Mouse (Mus musculus) naive thymus-derived CD4-positive, alpha-beta T cell, adult 2 months (primary cell): Measurements from ENCODE around the gene Myoz1.
"Not testable (repeated sequence)": the region's sequence is repeated elsewhere in the genome, so short reads cannot be mapped to it uniquely, and the experiment has no call there.

Experiments
- DNase-seq: peaks from one replicate; pipeline ENCODE4 v3.0.0-alpha.2; 2011; ENCODE audit warnings: low read depth

Gene Myoz1

GRCm38 (mm10) chr14:20656361-20656760, at the start of gene Myoz1:
Myoz1 (minus strand) TSS chr14:20656540.
- no peak for DNase-seq

- DNase-seq = not testable (repeated sequence)
Measured at GRCm38 (mm10) chr14:20703461-20703860, 47.1 kb upstream of the Myoz1 start.

- peak; percentile 80 for DNase-seq
Measured at GRCm38 (mm10) chr14:20702741-20703381, 46.5 kb upstream of the Myoz1 start, which contains the start of gene Chchd1. Chchd1 (plus strand) TSS chr14:20703006.

GRCm38 (mm10) chr14:20702096-20702740, 45.9 kb upstream of the Myoz1 start:
- DNase-seq = peak; percentile 34

- no peak for DNase-seq
Measured at GRCm38 (mm10) chr14:20701554-20701953, 45.2 kb upstream of the Myoz1 start.

GRCm38 (mm10) chr14:20700362-20700761, 44.0 kb upstream of the Myoz1 start:
- no peak for DNase-seq

GRCm38 (mm10) chr14:20698515-20698914, 42.2 kb upstream of the Myoz1 start:
- DNase-seq = no peak

- peak; percentile 63 for DNase-seq
Measured at GRCm38 (mm10) chr14:20696986-20697385, 40.6 kb upstream of the Myoz1 start.

- no peak for DNase-seq
Measured at GRCm38 (mm10) chr14:20695761-20696520, 39.6 kb upstream of the Myoz1 start.

GRCm38 (mm10) chr14:20694884-20695760, 38.8 kb upstream of the Myoz1 start, which contains the start of gene Fut11:
Fut11 (plus strand) TSS chr14:20694968.
- peak; percentile 94 for DNase-seq

- DNase-seq = peak; percentile 21
Measured at GRCm38 (mm10) chr14:20694185-20694883, 38.0 kb upstream of the Myoz1 start.

- DNase-seq = peak; percentile 22
Measured at GRCm38 (mm10) chr14:20693589-20694101, 37.3 kb upstream of the Myoz1 start.

- no peak for DNase-seq
Measured at GRCm38 (mm10) chr14:20691772-20692171, 35.4 kb upstream of the Myoz1 start.

GRCm38 (mm10) chr14:20689009-20689408, 32.7 kb upstream of the Myoz1 start:
- no peak for DNase-seq

GRCm38 (mm10) chr14:20686576-20686975, 30.2 kb upstream of the Myoz1 start:
- no peak for DNase-seq

GRCm38 (mm10) chr14:20682498-20682897, 26.2 kb upstream of the Myoz1 start:
- peak; percentile 90 for DNase-seq

- DNase-seq = peak; percentile 27
Measured at GRCm38 (mm10) chr14:20681742-20682141, 25.4 kb upstream of the Myoz1 start.

GRCm38 (mm10) chr14:20677906-20678305, 21.6 kb upstream of the Myoz1 start:
- no peak for DNase-seq

- peak; percentile 99 for DNase-seq
Measured at GRCm38 (mm10) chr14:20674064-20674833, 17.9 kb upstream of the Myoz1 start, which contains the start of gene Sec24c. Sec24c (plus strand) TSS chr14:20674308.

GRCm38 (mm10) chr14:20673735-20674063, 17.4 kb upstream of the Myoz1 start:
- DNase-seq = no peak
